Mouse (Mus musculus) heart, embryonic 16.5 days (tissue): ENCODE results near the gene Bcl2l10. TPM values are rescaled to one million over a fixed set of nuclear protein-coding genes. Genes with fewer than 3 reads are reported as not detected.

Source experiments
- ATAC-seq: fragments of 200-750 bp; cut with Nextera tagmentation; replicated peaks from 2 replicates; pipeline ENCODE4 v1.8.0; 2017; ENCODE audit warnings: moderate number of reproducible peaks; ENCODE audit not compliant: insufficient read depth, low FRiP score; ENCODE audit errors: extremely low read depth
- H3K27ac ChIP-seq: fragments of 300-500 bp; sonication (generic); 2 replicates; pipeline ENCODE4 v1.5.1; 2014; ENCODE audit warnings: mild to moderate bottlenecking, low read length, control low read depth, moderate library complexity
- H3K27me3 ChIP-seq: fragments of 300-500 bp; sonication (generic); 2 replicates; pipeline ENCODE4 v1.6.1; 2014; ENCODE audit warnings: low read length, mixed read lengths; ENCODE audit not compliant: control insufficient read depth, insufficient read depth
- H3K36me3 ChIP-seq: fragments of 300-500 bp; sonication (generic); 2 replicates; pipeline ENCODE4 v1.6.1; 2014; ENCODE audit not compliant: control insufficient read depth, insufficient read depth
- H3K4me1 ChIP-seq: fragments of 300-500 bp; sonication (generic); 2 replicates; pipeline ENCODE4 v1.6.1; 2014; ENCODE audit warnings: low read length, mixed read lengths; ENCODE audit not compliant: control insufficient read depth, insufficient read depth
- H3K4me2 ChIP-seq: fragments of 300-500 bp; sonication (generic); 2 replicates; pipeline ENCODE4 v1.6.1; 2014; ENCODE audit warnings: low read depth, mild to moderate bottlenecking, control low read depth, low read length
- H3K4me3 ChIP-seq: fragments of 300-500 bp; sonication (generic); 2 replicates; pipeline ENCODE4 v1.5.1; 2014; ENCODE audit warnings: mild to moderate bottlenecking, control low read depth, low read length
- H3K9ac ChIP-seq: fragments of 300-500 bp; sonication (generic); 2 replicates; pipeline ENCODE4 v1.6.1; 2014; ENCODE audit warnings: low read length, control low read depth
- H3K9me3 ChIP-seq: fragments of 300-500 bp; sonication (generic); replicated peaks from 2 replicates; pipeline ENCODE4 v1.6.1; 2016; ENCODE audit warnings: low read length; ENCODE audit not compliant: control insufficient read depth
- WGBS: fragments of 180-500 bp; shearing (Covaris S2); extraction: QIAGEN DNeasy Blood & Tissue Kit; methylation state at CpG from one replicate; pipeline ENCODE4 v1.1.7; 2014; 5-methylcytosine and 5-hydroxymethylcytosine counted together
- polyA plus RNA-seq: library from polyadenylated mRNA; unstranded; fragments of >200 nt; fragmentation: Nextera tagmentation; extraction: Ambion mirVana; gene quantifications from 2 replicates; pipeline ENCODE4 v1.2.1, GENCODE M21; 2015

Gene Bcl2l10
- polyA plus RNA-seq, 1 experiment from 2014 or later: not detected

DNA sequence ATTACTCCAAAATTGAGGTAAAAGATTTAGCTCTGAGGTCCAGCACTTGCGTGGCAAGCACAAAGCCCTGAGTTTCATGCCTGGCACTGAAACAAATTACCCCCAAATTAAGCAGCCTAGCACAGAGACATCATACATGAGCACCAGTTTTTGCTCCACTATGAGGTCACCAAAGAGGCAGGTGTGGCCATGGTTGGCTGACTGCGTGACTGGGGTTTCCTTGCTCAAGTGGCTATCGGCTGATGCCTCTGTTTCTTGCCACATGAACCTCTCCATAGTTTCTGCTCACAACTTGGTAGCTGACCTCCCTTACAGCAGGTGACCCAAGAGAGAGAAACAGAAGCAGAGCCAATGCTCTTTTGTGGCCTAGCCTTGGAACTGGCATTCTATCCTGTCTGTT lies 19.5 kb upstream of the Bcl2l10 start:
- no peak for ATAC-seq
- Histone ChIP-seq H3K4me1 (no peaks in the 10 kb centered on the region), H3K4me3 (no peak overlapping the region), H3K9ac (no peak overlapping the region), H3K9me3 (no peaks in the 10 kb centered on the region), H3K36me3 (peaks cover 9% of the 10 kb centered on the region), H3K4me2 (no peak overlapping the region), H3K27ac (no peak overlapping the region), H3K27me3 (no peaks in the 10 kb centered on the region)
- 96% methylated on average over 3 of the region's 3 CpGs for WGBS

DNA sequence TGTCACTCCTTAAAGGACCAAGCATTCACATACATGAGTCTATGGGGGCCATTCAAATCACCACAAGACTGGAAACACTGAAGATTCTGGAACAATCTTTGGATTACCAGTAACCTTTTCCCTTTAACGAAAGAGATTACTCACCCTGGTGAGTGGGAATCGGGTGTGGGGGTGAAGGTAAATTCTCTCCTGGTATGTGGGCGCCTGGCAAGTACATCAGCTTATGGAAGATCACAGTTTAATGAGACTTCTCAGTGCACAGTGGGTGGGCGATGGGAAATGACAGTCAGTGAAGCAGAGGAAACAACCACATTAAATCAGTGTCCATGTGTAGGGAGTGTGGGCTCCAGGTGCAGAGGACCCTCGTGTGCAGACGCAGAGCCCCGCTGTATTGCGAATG lies 16.7 kb upstream of the Bcl2l10 start:
- H3K9ac ChIP-seq: no peak overlapping the region
- H3K4me1 ChIP-seq: no peaks in the 10 kb centered on the region
- no peaks in the 10 kb centered on the region for H3K27me3 ChIP-seq
- H3K4me3 ChIP-seq: no peak overlapping the region
- H3K36me3 ChIP-seq: peaks cover 22% of the 10 kb centered on the region
- H3K27ac ChIP-seq: no peak overlapping the region
- H3K4me2 ChIP-seq: no peak overlapping the region
- H3K9me3 ChIP-seq: no peaks in the 10 kb centered on the region
- no peak for ATAC-seq
- 92% methylated on average over 8 of the region's 8 CpGs for WGBS

DNA sequence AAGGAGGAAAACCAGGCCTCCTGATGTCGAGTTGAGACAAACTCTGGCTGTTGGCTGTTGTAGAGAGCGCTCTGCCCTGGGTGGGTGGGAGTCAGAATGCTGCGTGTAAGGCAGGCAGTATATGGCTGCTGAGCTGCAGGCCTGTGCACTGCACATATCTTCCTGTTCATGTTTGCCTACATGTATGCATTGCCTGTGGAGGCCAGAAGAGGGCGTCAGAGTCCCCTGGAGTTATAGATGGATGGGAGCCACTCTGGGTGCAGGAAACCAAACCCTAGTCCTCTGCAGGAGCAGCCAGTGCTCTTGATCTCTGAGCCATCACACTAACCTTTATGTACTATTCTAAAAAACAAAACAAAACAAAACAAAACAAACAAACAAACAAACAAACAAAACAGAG lies 13.1 kb upstream of the Bcl2l10 start:
- no peaks in the 10 kb centered on the region for H3K27me3 ChIP-seq
- no peak overlapping the region for H3K4me2 ChIP-seq
- H3K27ac ChIP-seq: no peak overlapping the region
- ATAC-seq: no peak
- 75% methylated on average over 4 of the region's 4 CpGs for WGBS
- no peak overlapping the region for H3K9ac ChIP-seq
- H3K4me1 ChIP-seq: no peaks in the 10 kb centered on the region
- peaks cover 49% of the 10 kb centered on the region for H3K36me3 ChIP-seq
- no peak overlapping the region for H3K4me3 ChIP-seq
- H3K9me3 ChIP-seq: no peaks in the 10 kb centered on the region

DNA sequence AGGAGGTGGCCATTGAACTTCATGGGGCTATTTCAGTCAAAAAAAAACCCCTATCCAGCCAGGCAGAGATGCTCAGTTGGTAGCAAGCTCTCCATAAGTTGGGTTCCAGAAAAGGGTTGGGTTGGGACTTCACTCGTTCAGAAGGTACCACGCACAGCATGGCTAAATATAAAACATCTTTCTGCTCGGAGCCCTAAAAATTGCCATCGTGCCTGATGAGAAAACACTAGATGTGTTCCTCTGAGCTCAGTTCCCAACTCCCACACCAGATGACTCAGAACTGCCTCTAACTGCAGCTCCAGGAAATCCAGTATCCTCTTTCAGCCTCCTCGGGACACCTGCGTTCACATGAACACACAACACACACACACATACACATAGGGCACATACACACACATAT lies 9.5 kb upstream of the Bcl2l10 start:
- Histone ChIP-seq H3K9me3 (no peaks in the 10 kb centered on the region), H3K4me2 (no peak overlapping the region)

DNA sequence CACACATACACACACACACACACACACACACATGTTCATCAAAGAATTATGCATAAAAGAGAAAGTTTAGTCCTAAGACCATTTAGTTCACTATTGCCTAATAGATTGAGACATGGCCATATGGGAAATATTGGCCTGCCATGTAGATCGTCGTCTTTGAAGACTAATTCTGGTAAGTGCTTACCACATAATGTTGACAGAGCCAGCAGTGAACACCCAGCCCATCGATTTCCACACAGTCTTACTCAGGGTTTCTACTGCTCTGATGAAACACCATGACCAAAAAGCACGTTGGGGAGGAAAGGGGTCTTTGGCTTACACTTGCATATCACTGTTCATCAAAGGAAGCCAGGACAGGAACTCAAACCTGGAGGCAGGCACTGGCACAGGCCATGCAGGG lies 5.1 kb upstream of the Bcl2l10 start:
- ATAC-seq: no peak
- no peak overlapping the region for H3K4me2 ChIP-seq
- H3K27ac ChIP-seq: no peak overlapping the region
- H3K9me3 ChIP-seq: no peaks in the 10 kb centered on the region
- H3K4me1 ChIP-seq: no peaks in the 10 kb centered on the region
- H3K27me3 ChIP-seq: no peaks in the 10 kb centered on the region
- no peak overlapping the region for H3K4me3 ChIP-seq
- peaks cover 42% of the 10 kb centered on the region for H3K36me3 ChIP-seq
- no peak overlapping the region for H3K9ac ChIP-seq
- WGBS: 83% methylated on average over 4 of the region's 4 CpGs

More for the DNA sequence above, 9.5 kb upstream of the Bcl2l10 start:
- H3K4me3 ChIP-seq: no peak overlapping the region
- no peaks in the 10 kb centered on the region for H3K4me1 ChIP-seq
- H3K27ac ChIP-seq: no peak overlapping the region
- peaks cover 51% of the 10 kb centered on the region for H3K36me3 ChIP-seq
- H3K9ac ChIP-seq: no peak overlapping the region
- WGBS: 85% methylated on average over 6 of the region's 6 CpGs
- no peaks in the 10 kb centered on the region for H3K27me3 ChIP-seq
- ATAC-seq: no peak

DNA sequence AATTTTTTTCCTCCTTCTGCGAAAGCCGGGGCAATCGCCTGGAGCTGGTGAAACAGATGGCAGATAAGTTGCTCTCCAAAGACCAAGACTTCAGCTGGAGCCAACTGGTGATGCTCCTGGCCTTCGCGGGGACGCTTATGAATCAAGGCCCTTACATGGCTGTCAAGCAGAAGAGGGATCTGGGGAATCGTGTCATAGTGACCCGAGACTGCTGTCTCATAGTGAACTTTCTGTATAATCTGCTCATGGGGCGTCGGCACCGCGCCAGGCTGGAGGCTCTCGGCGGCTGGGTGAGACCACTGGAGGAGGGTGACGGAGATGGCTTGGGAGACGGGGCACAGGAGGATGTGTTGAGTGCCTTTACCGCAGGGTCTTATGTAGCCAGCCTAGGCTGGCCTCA lies 508 bp downstream of the Bcl2l10 start:
- no peak for ATAC-seq
- Histone ChIP-seq H3K9me3 (no peaks in the 10 kb centered on the region), H3K4me1 (no peaks in the 10 kb centered on the region), H3K4me2 (no peak overlapping the region), H3K27ac (no peak overlapping the region), H3K27me3 (no peaks in the 10 kb centered on the region), H3K9ac (no peak overlapping the region), H3K4me3 (no peak overlapping the region), H3K36me3 (peaks cover 18% of the 10 kb centered on the region)
- 88% methylated on average over 17 of the region's 17 CpGs for WGBS

DNA sequence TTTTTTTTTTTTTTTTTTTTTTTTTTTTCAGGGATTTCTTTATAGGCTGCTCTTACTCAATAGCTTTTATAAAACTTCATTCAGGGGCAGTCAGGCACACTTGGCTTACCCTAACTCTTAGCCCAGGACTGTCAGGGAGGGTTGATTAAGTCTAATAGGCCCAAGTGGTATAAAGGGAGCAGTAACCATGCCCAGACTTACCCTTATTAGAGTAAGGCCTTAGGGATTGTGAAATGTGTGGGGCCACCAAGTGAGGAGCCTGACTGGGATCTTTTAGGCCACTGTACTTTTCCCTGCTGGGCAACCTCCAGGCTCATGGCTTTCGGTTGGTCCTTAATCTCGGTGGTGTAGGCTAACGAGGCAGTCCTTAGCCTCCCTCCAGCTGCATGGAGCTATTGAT lies 1.1 kb downstream of the Bcl2l10 start:
- ATAC-seq: no peak
- Histone ChIP-seq H3K4me2 (no peak overlapping the region), H3K4me1 (no peaks in the 10 kb centered on the region), H3K27ac (no peak overlapping the region), H3K4me3 (no peak overlapping the region), H3K9ac (no peak overlapping the region), H3K36me3 (peaks cover 14% of the 10 kb centered on the region), H3K9me3 (no peaks in the 10 kb centered on the region), H3K27me3 (no peaks in the 10 kb centered on the region)
- 77% methylated on average over 3 of the region's 3 CpGs for WGBS

DNA sequence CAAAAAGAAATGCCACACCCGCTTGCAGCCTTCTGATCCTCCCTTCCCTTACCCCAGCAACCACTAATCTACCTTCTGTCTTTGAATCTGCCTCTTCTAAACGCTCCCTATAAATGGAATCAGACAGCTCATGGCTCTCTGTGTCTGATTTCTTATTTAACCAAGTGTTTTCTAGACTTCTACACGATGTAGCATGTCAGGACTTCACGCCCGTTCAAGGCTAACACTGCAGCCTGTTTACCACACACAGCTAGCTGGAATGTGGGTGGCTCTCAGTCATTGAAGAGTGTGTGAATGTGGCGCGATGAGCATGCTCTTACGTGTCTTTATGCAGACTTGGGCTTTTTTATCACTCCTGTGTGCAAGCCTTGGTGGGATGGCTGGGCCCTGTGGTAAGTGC lies 5.5 kb downstream of the Bcl2l10 start:
- Histone ChIP-seq H3K4me2 (no peak overlapping the region), H3K27ac (no peak overlapping the region), H3K27me3 (no peaks in the 10 kb centered on the region), H3K4me1 (no peaks in the 10 kb centered on the region), H3K9ac (no peak overlapping the region), H3K9me3 (no peaks in the 10 kb centered on the region), H3K36me3 (no peaks in the 10 kb centered on the region), H3K4me3 (no peak overlapping the region)
- WGBS: 60% methylated on average over 8 of the region's 8 CpGs
- ATAC-seq: no peak

DNA sequence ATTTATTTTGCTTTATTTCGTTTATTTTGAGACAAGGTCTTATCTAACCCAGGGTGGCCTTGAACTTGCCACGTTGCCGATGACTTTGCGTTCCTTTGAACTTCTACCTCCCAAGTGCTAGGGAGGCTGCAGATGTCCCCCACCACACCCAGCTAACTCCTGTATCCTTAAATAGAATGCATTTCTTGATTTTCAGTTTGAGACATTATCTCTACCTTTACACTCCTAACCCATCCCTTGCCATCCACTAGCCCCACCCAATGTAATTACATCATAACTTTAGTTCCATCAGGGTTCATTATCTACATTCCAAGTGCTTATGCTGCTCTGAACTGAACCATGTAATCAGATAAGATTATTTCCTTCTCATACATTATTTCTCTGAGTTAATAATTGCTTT lies 8.2 kb downstream of the Bcl2l10 start:
- Histone ChIP-seq H3K9me3 (no peaks in the 10 kb centered on the region), H3K4me1 (no peaks in the 10 kb centered on the region), H3K27me3 (no peaks in the 10 kb centered on the region), H3K9ac (no peak overlapping the region), H3K36me3 (no peaks in the 10 kb centered on the region), H3K4me3 (no peak overlapping the region), H3K4me2 (no peak overlapping the region), H3K27ac (no peak overlapping the region)
- ATAC-seq: no peak
- WGBS: 81% methylated on average over 4 of the region's 4 CpGs
